Mouse (Mus musculus) lung, adult 2 months (tissue): ENCODE results near the gene Dhx37.

Experiments used
- CTCF ChIP-seq: fragments of 200-500 bp; IDR thresholded peaks from 2 replicates; pipeline ENCODE4 v1.5.1; 2011; ENCODE audit warnings: mild to moderate bottlenecking, low read length, control low read depth; ENCODE audit not compliant: insufficient read depth
- POLR2A ChIP-seq: fragments of 200-500 bp; IDR thresholded peaks from 2 replicates; pipeline ENCODE4 v1.6.1; 2011; ENCODE audit warnings: low read depth, mild to moderate bottlenecking, control low read depth, low read length, borderline replicate concordance; ENCODE audit errors: extremely low read depth

GRCm38 (mm10) chr5:125448631-125449030, 14.7 kb upstream of the Dhx37 start:
- TF ChIP-seq POLR2A, result no peak
- no peak for TF ChIP-seq CTCF
